Mouse (Mus musculus) hindbrain, postnatal 0 days (tissue): ENCODE measurements at regions not wholly inside any gene's neighbourhood (a gene's known extent, or its start where the extent isn't known, plus 50 kb on each side); places are given as distances from the start of the nearest gene placed in this dataset.
A peak's percentile ranks its signal among the peaks of the same experiment; 100 is the strongest.

Experiments
- ATAC-seq: fragments of 200-750 bp; cut with Nextera tagmentation; 2 replicates; pipeline ENCODE4 v1.8.0; 2017; ENCODE audit warnings: mild to moderate bottlenecking, moderate TSS enrichment, moderate library complexity
- DNase-seq: peaks from one replicate; pipeline ENCODE4 v3.0.0-alpha.2; 2015; ENCODE audit warnings: low spot score
- H3K27ac ChIP-seq: fragments of 300-500 bp; sonication (generic); 2 replicates; pipeline ENCODE4 v1.5.1; 2014; ENCODE audit warnings: mild to moderate bottlenecking
- H3K27me3 ChIP-seq: fragments of 300-500 bp; sonication (generic); 2 replicates; pipeline ENCODE4 v1.6.1; 2014; ENCODE audit warnings: low read length, mixed read lengths; ENCODE audit not compliant: insufficient read depth
- H3K36me3 ChIP-seq: fragments of 300-500 bp; sonication (generic); 2 replicates; pipeline ENCODE4 v1.6.1; 2014; ENCODE audit warnings: low read length, mixed read lengths; ENCODE audit not compliant: insufficient read depth
- H3K4me1 ChIP-seq: fragments of 300-500 bp; sonication (generic); 2 replicates; pipeline ENCODE4 v1.6.1; 2014; ENCODE audit warnings: antibody characterized with exemption, low read length, mixed read lengths; ENCODE audit not compliant: insufficient read depth
- H3K4me2 ChIP-seq: fragments of 300-500 bp; sonication (generic); 2 replicates; pipeline ENCODE4 v1.6.1; 2014; ENCODE audit warnings: low read depth, mild to moderate bottlenecking, low read length, moderate library complexity, mixed read lengths
- H3K4me3 ChIP-seq: fragments of 300-500 bp; sonication (generic); 2 replicates; pipeline ENCODE4 v1.5.1; 2014; ENCODE audit warnings: low read length
- H3K9ac ChIP-seq: fragments of 300-500 bp; sonication (generic); replicated peaks from 2 replicates; pipeline ENCODE4 v1.6.1; 2014; ENCODE audit warnings: mild to moderate bottlenecking, low read length, moderate library complexity, mixed read lengths
- H3K9me3 ChIP-seq: fragments of 300-500 bp; sonication (generic); 2 replicates; pipeline ENCODE4 v1.6.1; 2016; ENCODE audit warnings: low read length, mixed read lengths
- CTCF ChIP-seq: IDR thresholded peaks from 2 replicates; pipeline ENCODE4 v1.5.1; 2016; ENCODE audit warnings: antibody characterized with exemption, control low read depth, low read depth
- WGBS: fragments of 180-500 bp; shearing (Covaris S2); extraction: QIAGEN DNeasy Blood & Tissue Kit; methylation state at CpG from one replicate; pipeline ENCODE4 v1.1.7; 2014; 5-methylcytosine and 5-hydroxymethylcytosine counted together

DNA sequence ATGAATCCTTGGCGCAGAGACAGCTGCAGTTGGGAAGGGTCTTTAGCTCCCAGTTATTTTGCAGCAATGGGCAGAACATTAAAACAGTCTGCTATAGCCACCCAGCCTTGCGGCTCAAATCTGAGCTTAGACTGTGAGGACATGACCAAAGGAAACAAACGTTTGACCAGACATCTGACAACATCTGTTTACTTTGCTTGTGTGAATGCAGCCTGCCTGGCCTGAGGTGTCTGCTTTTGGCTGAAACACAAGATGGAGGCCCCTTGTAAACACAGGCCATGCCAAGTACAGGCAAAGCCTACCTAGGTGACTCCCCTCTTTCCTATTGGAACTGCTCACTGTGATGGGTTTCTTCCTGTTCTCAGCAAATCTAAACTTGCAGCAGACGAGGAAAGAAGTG, 544.7 kb downstream of the Ccdc171 start:
- Histone ChIP-seq H3K27ac (no peak overlapping the region), H3K4me1 (no peaks in the 10 kb centered on the region), H3K4me3 (no peak overlapping the region), H3K4me2 (no peak overlapping the region), H3K27me3 (no peaks in the 10 kb centered on the region), H3K9me3 (no peaks in the 10 kb centered on the region), H3K9ac (no peak overlapping the region), H3K36me3 (no peaks in the 10 kb centered on the region)
- 77% methylated on average over 4 of the region's 4 CpGs for WGBS
- DNase-seq, result no peak
- ATAC-seq, result no peak
- TF ChIP-seq CTCF, result no peak

DNA sequence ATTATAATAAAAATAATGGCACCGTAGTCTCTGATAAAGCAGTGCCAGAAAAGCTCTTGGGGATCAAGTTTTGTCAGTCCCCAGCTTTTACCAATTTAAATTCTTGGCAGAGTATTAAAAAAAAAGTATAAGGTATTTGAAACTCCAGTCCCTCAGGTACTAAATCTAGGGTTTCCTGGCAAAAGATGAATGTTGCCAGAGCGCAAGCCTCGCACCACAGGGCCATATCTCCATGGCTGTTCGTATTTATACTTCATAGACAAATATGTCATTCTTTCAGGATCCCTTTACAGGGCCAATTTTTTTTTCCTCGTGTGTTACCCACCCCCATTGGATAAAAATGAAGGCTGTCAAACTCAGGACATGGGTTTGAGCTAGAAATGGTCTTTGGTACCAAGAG, 546.8 kb downstream of the Ccdc171 start:
- Histone ChIP-seq H3K4me2 (no peak overlapping the region), H3K27ac (no peak overlapping the region), H3K4me1 (no peaks in the 10 kb centered on the region), H3K4me3 (no peak overlapping the region), H3K9ac (no peak overlapping the region), H3K9me3 (no peaks in the 10 kb centered on the region), H3K36me3 (no peaks in the 10 kb centered on the region), H3K27me3 (no peaks in the 10 kb centered on the region)
- TF ChIP-seq CTCF, result no peak
- 89% methylated on average over 5 of the region's 5 CpGs for WGBS
- DNase-seq, result no peak
- ATAC-seq, result no peak

DNA sequence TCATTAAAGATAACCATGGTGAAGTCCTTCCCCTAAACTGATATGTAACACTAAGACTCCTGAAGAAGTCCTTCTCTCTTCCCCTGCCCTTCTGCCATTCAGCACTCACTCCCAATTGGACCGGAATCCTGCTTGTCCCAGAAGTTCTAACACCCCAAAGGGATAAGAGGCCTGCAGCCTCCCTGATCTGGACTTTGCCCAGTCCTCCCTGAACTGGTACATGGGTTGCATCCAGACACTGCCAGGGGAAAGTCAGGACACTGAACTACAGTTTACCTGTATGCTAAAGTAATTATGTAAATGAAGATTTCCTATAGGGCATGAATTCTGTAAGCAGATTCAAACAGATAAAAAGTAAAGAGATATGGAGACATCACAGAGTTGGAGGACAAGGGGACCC, 551.2 kb downstream of the Ccdc171 start:
- 97% methylated on average over 1 of the region's 1 CpGs for whole genome bisulfite sequencing
- Histone ChIP-seq H3K9me3 (no peaks in the 10 kb centered on the region), H3K4me2 (no peak overlapping the region), H3K9ac (no peak overlapping the region), H3K4me1 (no peaks in the 10 kb centered on the region), H3K27ac (no peak overlapping the region), H3K27me3 (no peaks in the 10 kb centered on the region), H3K36me3 (no peaks in the 10 kb centered on the region), H3K4me3 (no peak overlapping the region)
- ATAC-seq, result no peak
- DNase-seq, result no peak
- TF ChIP-seq CTCF, result no peak

DNA sequence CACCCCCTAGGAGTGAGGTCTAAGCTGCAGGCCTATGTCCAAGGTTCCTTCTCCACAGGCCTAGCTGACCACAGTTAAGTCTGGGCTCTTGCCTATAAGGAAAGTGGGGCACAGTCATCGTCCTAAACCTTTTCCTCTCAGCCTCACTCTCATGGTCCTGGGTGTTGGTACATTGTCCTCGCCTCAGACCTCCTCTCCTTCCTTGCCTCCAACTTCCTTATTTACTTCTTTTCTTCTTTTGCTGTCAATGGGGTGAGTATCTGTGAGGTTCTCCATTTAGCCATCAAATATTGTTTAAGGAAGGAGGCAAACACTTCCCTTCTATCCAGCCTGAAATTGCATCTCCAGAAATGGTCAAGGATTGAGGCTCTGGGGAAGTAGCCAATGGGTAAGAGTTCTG, 554.2 kb downstream of the Ccdc171 start:
- no peak overlapping the region for H3K4me3 ChIP-seq
- ATAC-seq (no peak), DNase-seq (no peak)
- no peak overlapping the region for H3K27ac ChIP-seq
- H3K36me3 ChIP-seq, result no peaks in the 10 kb centered on the region
- WGBS, result 91% methylated on average over 2 of the region's 2 CpGs
- TF ChIP-seq CTCF, result no peak
- H3K9me3 ChIP-seq, result no peaks in the 10 kb centered on the region
- no peak overlapping the region for H3K9ac ChIP-seq
- no peaks in the 10 kb centered on the region for H3K27me3 ChIP-seq
- H3K4me2 ChIP-seq, result no peak overlapping the region
- H3K4me1 ChIP-seq, result no peaks in the 10 kb centered on the region

DNA sequence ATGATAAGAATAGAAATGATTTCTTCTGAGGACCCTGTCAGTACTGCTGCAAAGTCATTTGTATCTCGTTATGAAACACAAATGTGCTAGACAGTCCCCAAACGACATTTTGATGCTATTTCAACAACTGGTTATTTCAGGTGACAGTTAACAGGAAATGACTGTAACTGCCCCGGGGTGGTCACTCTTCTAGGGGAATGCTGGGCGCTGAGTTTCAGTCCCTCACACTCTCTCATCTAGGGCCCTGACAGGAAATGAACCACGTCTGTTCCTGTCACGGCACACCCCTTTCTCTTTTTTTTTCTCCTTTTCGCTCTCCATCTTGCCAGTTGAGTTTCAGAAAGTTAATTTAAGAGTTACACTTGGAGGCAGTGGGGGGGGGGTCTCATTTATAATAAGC, 556.2 kb downstream of the Ccdc171 start:
- no peak overlapping the region for H3K9ac ChIP-seq
- H3K4me3 ChIP-seq, result no peak overlapping the region
- no peak for ATAC-seq
- H3K36me3 ChIP-seq, result no peaks in the 10 kb centered on the region
- WGBS, result 76% methylated on average over 7 of the region's 7 CpGs
- TF ChIP-seq CTCF, result no peak
- H3K4me1 ChIP-seq, result no peaks in the 10 kb centered on the region
- H3K27ac ChIP-seq, result no peak overlapping the region
- no peaks in the 10 kb centered on the region for H3K27me3 ChIP-seq
- H3K4me2 ChIP-seq, result no peak overlapping the region
- no peak for DNase-seq
- no peaks in the 10 kb centered on the region for H3K9me3 ChIP-seq

DNA sequence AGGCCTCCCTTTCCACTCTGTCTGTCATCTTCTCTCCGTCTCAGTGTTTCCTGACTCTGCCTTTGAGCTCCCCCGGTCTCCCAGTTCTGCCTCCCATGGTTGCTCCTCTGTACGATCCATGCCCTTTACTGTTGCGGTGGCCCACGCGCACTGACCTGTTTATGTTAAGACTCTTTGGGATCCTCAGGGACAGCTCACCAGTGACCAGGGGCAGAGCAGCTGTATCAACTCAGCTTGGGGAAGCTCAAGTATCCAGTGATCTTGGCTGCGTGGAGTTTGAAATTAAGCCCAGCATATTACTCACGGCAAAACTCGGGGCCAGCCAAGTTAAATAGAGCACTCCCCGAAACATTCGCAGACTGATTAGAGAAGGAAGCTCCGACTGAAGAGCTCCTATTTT, 562.8 kb downstream of the Ccdc171 start:
- no peak overlapping the region for H3K27ac ChIP-seq
- DNase-seq, result no peak
- no peak overlapping the region for H3K4me2 ChIP-seq
- 86% methylated on average over 12 of the region's 12 CpGs for WGBS
- TF ChIP-seq CTCF, result no peak
- H3K36me3 ChIP-seq, result no peaks in the 10 kb centered on the region
- H3K4me3 ChIP-seq, result no peak overlapping the region
- no peak for ATAC-seq
- H3K9ac ChIP-seq, result no peak overlapping the region
- H3K27me3 ChIP-seq, result no peaks in the 10 kb centered on the region
- no peaks in the 10 kb centered on the region for H3K9me3 ChIP-seq
- no peaks in the 10 kb centered on the region for H3K4me1 ChIP-seq

DNA sequence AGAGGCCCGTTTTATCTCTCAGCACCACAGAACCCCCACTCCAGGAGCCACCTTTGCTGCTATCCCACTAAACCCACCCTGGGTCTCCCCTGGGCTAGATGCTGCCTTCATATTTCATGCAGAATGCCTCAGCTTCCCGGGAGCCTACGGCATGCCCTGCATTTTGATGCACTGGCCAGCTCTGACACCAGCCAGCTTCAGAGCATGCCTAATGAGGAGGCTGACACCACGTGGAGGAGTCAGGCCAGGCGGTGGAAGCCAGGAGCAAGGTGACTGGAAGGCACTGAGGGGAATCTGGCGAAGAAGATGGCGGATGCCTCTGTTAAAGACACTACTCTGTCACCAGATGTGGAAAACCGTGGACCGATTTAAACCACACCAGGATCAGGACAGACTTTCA, 567.2 kb downstream of the Ccdc171 start:
- peak; percentile 67; the same call in 1 of the 2 replicates for ATAC-seq
- Histone ChIP-seq H3K4me2 (no peak overlapping the region), H3K9ac (no peak overlapping the region), H3K36me3 (no peaks in the 10 kb centered on the region), H3K9me3 (no peaks in the 10 kb centered on the region), H3K27me3 (no peaks in the 10 kb centered on the region), H3K4me3 (no peak overlapping the region), H3K4me1 (no peaks in the 10 kb centered on the region), H3K27ac (no peak overlapping the region)
- TF ChIP-seq CTCF, result peak; percentile 27
- peak; percentile 13 for DNase-seq
- 49% methylated on average over 9 of the region's 9 CpGs for WGBS
